Mouse (Mus musculus): ENCODE data around the gene Wdr18.

Gene Wdr18

DNA sequence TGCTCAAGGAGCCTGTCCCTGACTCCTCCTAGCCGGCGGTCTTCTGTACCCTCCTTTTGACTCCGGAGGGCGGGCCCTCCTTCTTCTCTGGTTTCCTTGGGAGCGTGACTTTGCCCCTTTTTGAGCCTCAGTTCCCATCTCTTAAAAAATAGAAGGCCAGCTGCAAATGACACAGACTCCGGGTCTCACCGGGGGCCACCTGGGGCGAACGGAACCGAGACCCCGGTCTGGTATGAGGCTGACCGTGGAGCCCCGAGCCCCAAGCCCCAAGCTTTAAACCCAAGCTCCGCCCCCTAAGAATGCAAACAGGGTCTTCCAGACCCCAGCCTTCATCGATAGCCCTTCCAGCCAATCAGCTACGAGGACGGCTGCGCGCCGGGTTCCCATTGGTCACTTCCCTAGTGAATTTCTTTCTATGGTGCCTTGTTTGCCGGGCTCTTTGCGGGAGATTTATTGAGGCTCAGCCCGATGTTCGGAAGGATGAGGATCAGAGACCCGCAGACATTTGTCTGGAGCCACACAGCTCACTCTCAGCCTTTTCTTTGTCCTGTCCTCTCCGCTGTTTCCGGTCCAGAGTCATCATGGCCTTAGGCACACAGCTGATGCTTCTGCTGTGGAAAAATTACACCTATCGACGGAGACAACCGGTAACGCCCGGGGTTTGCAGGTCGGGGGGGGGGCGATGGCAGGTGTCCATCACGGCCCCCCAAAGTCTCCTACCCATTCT, 37.2 kb downstream of the Wdr18 start:
- peak; percentile 75 to 76 for DNase-seq (ENCODE audit: low spot score in 2 of 2)

- no peak for DNase-seq (ENCODE audit: low spot score in 2 of 2)
These were observed 37.9 kb downstream of the Wdr18 start for GRCm38 (mm10) chr10:79997819-79998218.

GRCm38 (mm10) chr10:80001945-80002344, 42.0 kb downstream of the Wdr18 start:
- DNase-seq (ENCODE audit: low spot score in 2 of 2), result no peak

DNA sequence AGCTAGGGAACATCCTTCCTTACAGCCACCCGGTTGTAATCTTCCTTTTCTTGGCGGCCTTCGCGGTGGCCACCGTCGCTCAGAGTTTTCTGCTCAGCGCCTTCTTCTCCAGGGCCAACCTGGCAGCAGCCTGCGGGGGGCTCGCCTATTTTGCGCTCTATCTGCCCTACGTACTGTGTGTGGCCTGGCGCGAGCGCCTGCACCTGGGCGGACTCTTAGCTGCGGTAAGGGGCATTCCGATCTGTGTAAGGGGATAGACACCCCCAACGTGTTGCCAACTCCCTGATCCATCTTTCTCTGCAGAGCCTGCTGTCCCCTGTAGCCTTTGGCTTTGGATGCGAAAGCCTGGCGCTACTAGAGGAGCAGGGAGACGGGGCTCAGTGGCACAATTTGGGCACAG, 42.9 kb downstream of the Wdr18 start:
- no peak for DNase-seq (ENCODE audit: low spot score in 2 of 2)

GRCm38 (mm10) chr10:80003374-80004232, 43.7 kb downstream of the Wdr18 start:
- DNase-seq (ENCODE audit: low spot score in 2 of 2), result no peak

DNA sequence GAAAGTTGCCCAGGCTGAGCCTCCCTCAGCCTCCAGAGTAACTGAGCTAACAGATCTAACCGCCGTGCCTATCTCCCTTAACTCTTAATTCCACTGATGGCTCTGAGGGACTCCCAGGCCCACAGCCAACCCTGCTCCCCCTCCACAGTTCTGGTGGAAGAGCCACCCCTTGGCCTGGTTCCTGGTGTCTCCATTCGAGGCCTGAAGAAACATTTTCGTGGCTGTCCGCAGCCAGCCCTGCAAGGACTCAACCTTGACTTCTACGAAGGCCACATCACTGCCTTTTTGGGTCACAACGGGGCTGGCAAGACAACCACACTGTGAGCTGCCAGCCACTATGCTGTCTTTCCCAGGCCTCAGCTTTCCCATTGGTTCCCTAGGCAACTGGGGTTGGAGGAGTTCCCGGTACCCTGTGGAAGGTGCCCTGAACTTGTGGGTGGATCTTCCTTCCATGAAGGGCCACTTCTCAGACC, 44.3 kb downstream of the Wdr18 start:
- no peak for DNase-seq (ENCODE audit: low spot score in 2 of 2)

DNA sequence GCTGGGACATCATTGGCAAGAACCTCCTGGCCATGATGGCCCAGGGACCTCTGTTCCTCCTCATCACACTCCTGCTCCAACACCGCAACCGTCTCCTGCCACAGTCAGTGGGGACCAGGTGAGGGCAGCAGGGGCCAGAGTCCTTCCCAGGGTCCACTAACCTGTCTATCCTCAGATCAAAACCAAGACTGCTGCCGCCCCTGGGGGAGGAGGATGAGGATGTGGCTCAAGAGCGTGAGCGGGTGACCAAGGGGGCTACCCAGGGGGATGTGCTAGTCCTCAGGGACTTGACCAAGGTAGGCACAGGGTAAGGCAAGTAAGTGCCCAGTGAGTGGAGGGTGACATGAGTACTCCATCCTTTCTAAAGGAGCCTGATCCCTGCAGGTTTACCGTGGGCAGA, 51.8 kb downstream of the Wdr18 start:
- DNase-seq (ENCODE audit: low spot score in 2 of 2), result no peak

GRCm38 (mm10) chr10:80013609-80014008, 53.7 kb downstream of the Wdr18 start:
- DNase-seq (ENCODE audit: low spot score in 2 of 2), result no peak

DNA sequence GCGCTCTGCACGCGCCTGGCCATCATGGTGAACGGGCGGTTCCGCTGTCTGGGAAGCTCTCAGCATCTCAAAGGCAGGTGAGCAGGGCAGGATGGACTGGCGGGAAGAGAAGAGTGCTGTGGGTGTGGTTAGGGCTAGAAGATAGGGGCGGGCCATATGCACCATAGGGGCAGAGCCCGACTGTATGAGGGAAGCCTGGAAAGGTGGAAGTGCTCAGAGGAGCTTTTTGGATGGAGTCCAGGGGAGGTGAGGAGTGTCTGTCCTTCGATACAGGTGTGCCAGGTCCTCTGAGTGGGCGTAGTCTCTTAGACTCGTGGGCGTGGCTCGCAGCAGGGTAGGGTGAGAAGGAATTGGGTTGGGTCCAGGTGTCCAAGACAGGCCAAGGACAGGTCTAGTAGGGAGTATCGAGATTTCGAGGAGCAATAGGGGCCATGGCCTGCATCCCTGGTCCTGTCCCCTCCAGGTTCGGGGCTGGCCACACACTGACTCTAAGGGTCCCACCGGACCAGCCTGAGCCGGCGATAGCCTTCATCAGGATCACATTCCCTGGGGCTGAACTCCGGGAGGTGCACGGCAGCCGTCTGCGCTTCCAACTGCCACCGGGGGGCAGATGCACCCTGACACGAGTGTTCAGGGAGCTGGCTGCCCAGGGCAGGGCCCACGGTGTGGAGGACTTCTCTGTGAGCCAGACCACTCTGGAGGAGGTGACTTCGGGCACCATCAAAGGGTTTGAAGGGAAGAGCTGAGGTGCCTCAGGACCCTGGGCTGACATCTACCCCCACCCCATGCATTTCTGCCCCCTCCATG, 54.7 kb downstream of the Wdr18 start:
- DNase-seq (ENCODE audit: low spot score in 2 of 2), result peak in 1 of 2 experiments; percentile 51

GRCm38 (mm10) chr10:80015583-80015982, 55.6 kb downstream of the Wdr18 start:
- peak in 1 of 2 experiments; percentile 24 for DNase-seq (ENCODE audit: low spot score in 2 of 2)

DNA sequence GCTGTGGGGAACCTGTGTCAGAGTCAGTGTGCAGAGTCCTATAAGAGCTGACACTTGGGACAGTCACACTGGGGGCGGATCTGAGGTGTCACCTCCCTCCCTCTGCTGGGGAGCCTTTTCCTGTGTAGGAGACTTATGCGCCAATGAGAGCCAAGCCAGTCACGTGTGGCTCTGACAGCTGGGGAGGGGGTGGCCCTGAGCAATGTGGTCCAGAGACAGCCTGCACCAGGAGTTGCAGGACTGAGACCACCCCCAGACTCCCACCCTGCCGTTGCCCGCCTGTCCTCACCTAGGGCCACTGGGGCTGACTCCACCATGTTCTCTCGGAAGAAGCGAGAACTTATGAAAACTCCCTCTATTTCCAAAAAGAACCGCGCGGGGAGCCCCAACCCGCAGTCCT, 56.6 kb downstream of the Wdr18 start, which contains the start of gene Arhgap45:
Gene Arhgap45, plus strand, starts transcription at position 143 of the 400 bp plus-strand sequence.
- DNase-seq (ENCODE audit: low spot score in 2 of 2), result peak; percentile 84 to 91

GRCm38 (mm10) chr10:80016931-80017330, 57.0 kb downstream of the Wdr18 start:
- no peak for DNase-seq (ENCODE audit: low spot score in 2 of 2)

GRCm38 (mm10) chr10:80017361-80017760, 57.4 kb downstream of the Wdr18 start:
- peak; percentile 95 to 98 for DNase-seq (ENCODE audit: low spot score in 2 of 2)

DNA sequence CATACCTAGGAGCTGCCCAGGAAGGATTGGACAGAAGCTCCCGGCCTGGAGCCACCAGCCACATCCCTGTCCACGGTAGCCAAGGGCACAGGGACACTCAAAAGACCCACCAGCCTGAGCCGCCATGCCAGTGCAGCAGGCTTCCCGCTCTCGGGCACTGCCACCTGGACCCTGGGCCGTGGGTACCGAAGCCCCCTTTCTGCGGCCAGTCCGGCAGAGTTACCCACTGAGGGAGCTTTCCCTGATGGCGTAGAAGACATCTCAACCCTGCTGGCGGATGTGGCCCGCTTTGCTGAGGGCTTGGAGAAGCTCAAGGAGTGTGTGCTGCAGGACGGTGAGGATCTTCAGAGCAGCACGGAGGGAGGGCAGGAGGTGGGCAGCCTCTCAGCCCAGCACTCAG, 57.8 kb downstream of the Wdr18 start:
- DNase-seq (ENCODE audit: low spot score in 2 of 2), result peak; percentile 56 to 60

- DNase-seq (ENCODE audit: low spot score in 2 of 2), result peak; percentile 51 to 58
These were observed 58.9 kb downstream of the Wdr18 start for GRCm38 (mm10) chr10:80018739-80019297.

DNA sequence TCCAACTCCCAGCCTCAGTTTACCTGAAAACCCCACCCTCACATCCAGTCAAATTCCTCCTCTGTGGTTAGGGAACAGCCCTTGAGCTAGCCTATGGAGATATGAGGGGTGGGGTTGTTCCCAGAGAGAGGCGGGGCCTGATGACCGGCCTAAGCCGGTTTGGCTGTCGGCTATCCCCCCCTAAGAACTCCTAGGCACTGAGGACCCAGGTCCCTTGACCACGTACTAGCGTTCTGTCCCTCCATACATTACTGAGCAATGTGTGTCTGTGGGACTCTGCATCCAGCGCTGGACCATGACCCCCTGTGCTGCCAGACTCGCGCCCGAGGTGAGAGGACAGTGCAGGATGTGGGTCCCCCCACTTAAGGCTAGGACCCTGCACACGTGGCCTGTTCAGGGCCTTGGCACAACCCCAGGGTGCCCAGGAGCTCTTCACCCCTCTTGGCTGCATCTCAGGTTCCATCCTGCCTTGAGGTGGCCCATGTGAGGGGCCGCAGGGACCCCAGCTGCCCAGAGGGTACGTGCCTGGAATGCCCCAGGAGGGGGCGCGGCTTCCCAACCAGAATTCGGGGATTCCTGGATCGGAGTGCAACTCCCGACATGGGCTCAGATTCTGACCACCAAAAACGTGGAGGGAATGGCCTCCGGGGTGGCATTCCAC, 59.6 kb downstream of the Wdr18 start:
- no peak for DNase-seq (ENCODE audit: low spot score in 2 of 2)
